Mouse (Mus musculus): ENCODE measurements around the gene Etfdh.

Gene Etfdh

DNA sequence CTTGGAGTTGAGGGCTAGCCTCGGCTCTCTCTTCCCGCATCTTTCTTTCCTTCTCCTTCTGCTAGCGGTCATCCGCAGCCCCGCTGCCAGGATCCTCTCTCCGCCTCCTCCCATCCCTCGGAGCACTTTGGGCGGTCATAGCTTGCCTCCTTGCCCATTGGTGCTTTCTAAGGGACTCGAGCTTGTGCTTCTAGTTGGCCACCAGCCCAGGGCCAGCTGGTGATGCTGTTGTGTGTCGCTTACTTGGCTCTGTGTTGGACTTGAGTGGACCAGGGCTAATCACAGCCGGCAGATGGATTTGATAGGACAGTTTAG lies at the start of gene Etfdh:
Gene Etfdh, minus strand, starts transcription at position 85 of the 315 bp plus-strand sequence.
- DNase-seq (ENCODE audit: low spot score in 2 of 2), result peak in 1 of 2 experiments; percentile 27

DNA sequence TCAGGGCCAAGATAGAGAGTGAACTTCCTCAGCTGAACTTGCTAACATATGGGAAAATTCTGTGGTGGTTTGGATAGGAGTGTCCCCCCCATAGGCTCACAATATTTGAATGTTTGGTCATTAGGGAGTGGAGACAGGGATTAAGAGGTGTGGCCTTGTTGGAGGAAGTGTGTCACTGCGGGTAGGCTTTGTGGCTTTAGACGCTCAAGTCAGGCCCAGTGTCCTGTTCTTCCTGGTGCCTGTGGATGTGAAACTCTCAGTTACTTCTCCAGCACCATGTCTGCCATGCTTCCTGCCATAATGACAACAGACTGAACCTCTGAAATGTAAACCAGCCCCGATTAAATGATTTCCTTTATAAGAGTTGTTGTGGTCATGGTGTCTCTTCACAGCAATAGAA lies 47.1 kb upstream of the Etfdh start:
- no peak for DNase-seq (ENCODE audit: low spot score in 2 of 2)

DNA sequence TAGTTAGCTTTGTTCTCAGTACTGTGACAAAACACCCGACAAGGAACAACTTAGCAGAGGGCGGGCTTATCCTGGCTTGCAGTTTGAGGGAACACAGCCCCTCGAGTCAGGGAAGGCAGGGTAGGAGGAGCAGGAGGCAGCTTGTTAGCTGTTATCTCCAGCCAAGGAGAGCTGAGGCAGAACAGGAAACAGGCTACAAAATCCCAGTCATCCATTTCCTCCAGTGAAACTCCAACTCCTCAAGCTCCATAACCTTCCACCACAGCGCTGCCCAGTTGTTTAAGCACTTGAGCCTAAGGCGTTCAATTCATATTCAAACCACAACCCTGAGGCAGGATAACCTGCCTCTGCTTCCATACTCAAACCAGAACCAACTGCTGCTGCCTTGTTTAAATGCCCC lies 45.3 kb upstream of the Etfdh start:
- no peak for DNase-seq (ENCODE audit: low spot score in 2 of 2)

DNA sequence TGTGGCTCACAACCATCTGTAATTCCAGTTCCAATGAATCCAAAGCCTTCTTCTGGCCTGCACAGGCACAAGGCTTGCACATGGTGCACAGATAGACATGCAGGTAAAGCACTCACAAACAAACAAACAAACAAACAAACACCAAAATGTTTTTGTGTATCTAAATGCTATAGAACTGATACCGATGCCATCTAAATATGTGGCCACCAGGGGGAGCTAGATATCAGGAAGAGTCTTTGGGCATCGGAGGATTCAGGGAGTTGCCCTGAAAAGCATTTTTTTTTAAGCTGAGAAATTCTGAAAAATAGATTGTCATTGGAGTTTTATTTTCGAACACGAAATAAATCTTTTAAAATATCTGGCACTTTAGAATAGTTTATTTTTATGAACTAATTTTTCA lies 43.8 kb upstream of the Etfdh start:
- DNase-seq (ENCODE audit: low spot score in 2 of 2), result peak; percentile 67 to 84

DNA sequence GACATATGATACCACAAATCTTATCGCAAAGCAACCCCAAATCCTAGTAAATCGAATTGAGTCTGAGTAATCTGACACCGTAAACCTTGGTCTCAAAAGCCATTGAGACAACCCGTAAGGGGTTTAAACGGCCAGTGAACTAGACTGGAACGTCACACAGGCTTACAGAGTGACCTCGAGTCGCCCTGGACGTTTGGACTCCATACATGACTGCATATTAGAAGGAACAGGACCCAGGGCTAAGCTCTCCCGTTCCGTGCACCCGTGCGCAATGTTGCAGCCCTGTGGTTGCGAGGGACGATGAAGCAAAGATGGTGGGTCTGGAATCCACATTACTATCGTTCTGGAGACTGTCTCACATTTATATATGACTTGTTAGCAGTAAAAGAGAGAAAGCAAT lies 42.9 kb upstream of the Etfdh start:
- no peak for DNase-seq (ENCODE audit: low spot score in 2 of 2)

DNA sequence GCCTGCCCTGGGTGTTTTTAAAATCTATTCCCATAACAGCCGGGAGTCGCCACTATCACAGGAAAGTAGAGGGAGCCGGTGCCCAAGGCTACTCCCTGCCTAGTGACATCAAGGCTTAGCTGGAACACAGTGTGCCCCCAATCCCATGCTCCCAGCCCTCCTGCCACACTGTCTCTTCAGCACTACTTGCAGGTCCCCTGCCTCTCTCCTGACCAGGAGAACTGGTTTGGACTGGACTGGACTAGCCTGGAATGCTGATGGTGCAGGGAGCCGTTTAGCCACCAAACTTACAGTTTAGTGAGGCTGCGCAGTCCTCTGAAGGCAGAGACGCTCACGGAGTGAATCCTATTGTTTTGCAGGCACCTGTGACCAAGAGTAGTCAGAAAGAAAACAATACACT lies 41.3 kb upstream of the Etfdh start:
- DNase-seq (ENCODE audit: low spot score in 2 of 2), result no peak

DNA sequence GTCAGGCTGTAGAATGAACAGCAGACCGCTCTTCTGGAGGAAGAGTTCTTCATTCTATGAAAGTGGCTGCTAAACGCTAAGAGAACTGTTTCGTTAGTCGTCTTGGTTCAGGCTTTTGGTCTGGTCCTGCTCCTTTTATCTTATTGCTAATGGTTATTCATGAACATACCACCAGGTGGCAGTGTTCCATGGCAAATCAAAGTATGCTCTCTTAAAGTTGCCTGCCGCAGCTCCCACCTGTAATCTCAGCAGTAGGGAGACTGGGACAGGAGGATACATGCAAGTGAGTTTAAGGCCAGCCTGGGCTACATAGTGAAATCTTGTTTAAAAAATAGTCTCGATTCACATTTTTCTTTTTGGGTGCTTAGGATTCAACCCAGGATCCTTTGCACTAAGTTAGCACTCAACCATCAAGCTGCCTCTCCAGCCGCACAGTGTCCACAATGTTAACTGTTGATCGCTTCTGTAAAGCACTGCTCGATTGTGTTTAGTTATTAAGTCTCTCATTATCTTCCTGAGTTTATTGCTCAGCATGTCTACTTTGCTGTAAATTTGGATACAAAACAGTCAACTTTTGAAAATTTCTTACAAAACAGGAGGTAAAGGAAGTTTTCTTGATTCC lies 35.6 kb upstream of the Etfdh start:
- DNase-seq (ENCODE audit: low spot score in 2 of 2), result peak; percentile 55 to 70

DNA sequence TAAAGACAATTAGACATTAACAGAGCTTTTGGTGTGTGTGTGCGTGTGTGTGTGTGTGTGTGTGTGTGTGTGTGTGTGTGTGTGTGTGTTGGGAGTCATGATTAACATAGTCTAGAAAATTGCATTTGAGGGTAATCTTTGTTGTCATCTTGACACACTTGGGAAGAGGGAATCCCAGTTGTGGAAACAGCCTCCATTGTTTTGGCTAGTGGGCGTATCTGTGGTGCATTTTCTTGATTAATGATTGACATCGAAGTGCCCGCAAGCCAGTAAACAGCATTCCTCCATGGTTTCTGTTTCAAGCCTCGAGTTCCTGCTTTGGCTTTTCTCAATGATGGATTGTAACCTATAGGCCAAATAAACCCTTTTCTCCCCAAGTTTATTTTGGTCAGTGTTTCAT lies 27.4 kb upstream of the Etfdh start:
- DNase-seq (ENCODE audit: low spot score in 2 of 2), result no peak

DNA sequence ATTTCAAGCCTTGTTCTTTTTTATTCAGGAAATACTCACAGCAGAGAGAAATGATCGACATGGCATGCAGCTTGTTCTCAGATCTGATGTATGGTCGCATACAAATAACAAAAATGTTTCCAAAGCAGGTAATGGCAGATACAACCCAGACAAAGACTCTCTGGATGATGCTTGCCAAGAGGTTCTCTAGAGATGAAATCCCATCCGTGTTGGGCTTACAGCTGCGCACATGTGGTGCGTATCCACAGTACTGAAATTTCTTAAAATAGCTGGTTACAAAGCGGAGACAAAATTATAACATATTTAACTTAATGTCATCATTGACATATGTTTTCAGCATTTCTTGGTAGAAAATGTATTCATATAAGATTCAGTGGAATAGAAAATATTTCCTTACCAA lies 22.8 kb upstream of the Etfdh start:
- DNase-seq (ENCODE audit: low spot score in 2 of 2), result no peak

DNA sequence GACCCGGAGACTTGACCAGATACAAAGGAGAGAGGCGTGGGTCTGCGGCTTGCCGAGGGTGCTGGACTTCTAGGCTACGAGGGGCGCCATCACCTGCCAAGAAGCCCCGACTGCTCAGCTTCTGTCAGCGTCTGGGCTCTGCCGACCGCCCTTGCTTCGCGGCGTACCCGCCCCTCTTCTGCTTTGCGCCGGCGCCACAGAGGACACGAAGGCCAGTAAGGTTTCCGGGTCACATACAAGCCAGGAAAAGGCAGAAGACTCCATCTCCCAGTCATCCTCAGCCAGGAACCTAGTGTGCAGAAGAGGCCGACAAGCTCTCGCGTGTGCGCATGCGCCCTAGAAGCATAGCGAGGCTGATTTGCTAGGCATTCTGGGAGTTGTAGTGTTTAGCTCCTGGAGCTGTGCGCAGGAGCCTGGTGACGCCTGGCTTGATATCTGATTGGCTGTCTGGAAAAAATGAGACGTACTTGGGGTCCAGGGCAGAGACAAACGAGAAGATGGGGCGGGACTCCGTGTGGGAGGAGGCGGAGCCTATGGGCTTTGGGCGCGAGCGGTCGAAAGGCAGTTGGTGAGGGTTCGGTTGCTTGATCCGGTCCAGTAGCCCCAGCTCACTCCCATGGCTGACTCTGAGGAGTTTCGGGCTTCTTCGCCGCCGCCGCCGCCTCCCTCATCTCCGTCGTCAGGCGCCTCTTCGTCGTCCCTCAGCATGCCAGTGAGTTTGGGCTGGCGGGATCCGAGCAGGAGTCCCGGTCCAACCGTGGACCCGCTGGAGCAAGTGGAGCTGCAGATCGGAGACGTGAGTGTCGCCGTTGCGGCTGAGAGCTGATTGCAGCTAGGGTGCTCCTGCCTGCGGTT lies 512 bp downstream of the Etfdh start, which contains the start of gene 4930579G24Rik:
Gene 4930579G24Rik, plus strand, starts transcription at position 519 of the 855 bp plus-strand sequence.
- DNase-seq (ENCODE audit: low spot score in 2 of 2), result peak; percentile 95 to 97

DNA sequence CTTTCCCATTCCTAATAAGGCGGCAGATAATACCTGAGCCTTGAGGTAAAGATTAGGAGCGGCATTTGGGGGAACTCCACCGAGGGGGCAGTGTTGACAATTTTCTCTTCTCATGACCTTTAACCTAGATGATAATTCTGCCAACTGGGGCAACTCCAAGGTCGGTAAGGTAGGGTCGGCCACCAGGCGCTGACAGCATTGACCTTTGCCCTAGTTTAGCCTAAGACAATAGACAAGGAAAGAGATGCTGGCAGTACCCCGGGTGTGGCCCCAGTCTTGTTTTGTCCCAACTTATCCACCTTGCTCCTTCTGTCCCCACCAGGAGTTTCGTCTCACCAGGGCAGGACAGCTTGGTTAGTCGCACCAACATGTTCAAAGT lies 1.1 kb downstream of the Etfdh start:
- DNase-seq (ENCODE audit: low spot score in 2 of 2), result no peak

DNA sequence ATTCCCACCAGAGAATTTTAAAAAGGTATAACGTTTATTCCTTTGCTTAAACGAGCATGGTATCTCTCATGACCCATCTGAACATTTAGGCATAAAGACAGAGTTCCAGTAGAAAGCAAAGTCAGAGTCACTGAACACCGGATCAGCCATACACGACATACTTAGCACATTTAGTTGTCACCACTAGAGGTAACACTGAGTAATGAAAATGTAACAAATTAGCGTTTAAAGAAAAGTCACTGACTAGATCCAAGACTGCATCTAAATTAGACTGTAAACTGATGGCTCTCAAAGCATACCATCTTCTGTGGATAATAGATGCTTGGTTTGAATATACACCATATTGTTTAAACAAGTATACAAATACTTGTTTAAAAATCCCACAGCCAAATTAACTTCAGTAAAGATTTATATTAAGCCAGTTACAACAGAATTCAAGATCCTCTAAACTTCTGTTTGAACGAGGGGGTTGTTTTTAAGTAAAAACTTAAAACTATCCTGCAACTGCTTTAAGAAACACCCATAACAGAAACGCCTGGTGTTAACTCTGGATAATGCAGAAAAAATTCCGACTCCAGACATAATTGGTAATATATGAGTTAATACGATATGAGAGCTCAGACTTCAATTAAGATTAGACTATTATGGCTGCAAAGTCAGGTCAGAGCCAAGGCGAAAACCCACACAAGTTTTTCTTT lies 1.7 kb downstream of the Etfdh start:
- no peak for DNase-seq (ENCODE audit: low spot score in 2 of 2)

DNA sequence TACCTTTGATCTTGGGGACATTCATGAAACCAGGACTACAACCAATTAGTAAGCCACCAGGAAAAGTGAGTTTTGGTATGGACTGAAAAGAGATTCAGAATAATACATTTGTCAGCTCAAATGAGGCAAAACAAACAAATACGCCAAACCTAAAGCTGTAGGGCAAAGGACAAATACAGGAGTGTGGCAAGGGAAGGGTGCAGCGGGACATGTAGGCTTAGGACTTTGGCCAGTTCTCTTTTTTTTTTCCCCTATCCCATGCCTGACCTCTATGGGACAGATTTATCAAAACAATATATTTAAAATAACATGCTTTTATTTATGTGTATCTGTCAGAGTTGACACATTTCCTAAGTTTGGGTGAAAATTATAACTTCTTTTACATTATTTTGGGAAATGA lies 19.4 kb downstream of the Etfdh start:
- DNase-seq (ENCODE audit: low spot score in 2 of 2), result no peak

DNA sequence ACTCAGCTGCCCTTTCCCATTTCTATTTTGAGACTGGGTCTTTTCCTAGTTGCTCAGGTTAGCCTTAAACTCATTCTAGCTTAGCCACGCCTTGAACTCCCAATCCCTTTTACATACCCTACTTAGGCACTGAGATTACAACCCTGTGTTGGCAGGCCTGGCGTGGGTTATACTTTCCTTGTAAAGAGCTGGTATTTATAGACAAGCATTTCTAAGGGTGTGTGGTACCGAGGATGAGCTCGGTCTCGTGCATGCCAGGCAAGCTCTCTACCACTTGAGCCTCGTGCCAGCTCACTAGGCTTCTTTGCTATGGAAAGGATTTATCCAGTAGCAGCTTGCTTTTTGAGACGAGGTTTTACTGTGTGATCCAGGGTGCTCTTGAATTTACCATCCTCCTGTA lies 33.8 kb downstream of the Etfdh start:
- no peak for DNase-seq (ENCODE audit: low spot score in 2 of 2)

DNA sequence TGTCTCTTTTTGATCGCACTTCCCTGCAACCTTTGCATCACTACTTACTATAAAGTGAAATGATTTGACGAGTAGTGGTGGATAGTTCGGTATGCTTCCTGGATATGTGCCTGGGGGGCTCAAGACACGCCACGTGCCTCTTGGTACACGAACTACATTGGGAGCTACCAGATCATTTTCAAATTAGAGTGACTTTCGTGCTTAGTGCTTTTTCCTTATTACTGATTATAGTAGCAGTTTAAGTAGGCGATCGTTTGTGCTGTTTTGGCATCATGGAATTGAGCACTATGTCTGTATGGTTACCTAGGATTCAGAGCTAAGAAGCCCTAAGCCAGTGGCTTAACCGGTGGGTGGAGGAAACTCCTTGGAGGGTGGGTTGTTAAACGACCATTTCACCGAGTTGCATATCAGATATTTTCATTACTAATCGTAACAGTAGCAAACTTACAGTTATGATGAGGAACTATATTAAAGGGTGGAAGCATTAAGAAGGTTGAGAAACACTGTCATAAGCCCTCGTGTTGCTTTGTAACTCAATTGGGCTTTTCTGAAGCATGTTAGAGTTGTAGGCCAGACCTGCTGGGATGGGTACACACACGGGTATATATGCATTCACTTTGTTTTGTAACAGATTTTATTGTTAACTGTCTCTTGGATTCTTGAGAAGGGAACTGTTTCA lies 37.4 kb downstream of the Etfdh start:
- peak in 1 of 2 experiments; percentile 14 for DNase-seq (ENCODE audit: low spot score in 2 of 2)

DNA sequence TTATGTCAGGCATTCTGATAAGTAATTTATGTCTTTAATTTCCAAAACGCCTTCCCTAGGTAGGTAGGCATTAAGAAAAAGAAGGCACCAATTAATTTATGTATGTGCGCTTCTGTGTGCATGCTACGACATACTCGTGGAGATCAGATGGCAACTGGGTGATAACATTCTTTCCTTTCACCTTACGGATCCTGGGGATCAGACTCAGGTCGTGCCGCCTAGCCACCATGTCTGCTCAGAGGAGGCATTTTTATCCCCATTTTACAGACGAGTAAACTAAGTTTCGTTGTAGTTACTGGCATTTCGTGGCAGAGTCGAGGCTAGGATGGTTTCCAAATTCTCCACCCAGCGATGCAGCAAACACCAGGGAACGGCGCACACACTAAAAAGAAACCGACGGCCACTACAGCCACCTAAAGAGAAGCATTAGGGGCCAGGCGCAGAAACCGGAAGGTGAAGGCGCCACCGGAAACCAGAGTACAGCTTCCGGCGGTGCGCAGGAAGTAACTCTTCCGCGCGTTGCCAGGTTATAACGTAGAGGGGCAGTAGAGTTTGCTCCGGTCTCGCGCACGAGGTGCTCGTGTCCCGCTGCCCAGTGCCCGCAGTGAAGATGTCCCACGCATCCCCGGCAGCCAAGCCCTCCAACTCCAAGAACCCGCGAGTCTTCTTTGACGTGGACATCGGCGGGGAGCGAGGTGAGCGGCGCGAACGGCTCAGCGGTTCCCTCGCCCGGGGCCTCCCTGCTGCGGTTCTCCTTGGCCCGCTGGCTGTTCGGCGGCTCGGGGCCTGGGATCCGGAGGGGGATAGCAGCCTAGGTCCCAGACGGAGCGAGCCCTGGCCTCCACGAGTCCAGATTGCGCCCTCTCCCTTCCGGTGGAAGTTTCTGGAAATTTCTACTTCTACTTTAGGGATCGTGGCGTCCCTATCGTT lies 38.2 kb downstream of the Etfdh start, which contains the start of gene Ppid:
Gene Ppid, plus strand, starts transcription at position 480 of the 930 bp plus-strand sequence.
- DNase-seq (ENCODE audit: low spot score in 2 of 2), result peak; percentile 77 to 80

DNA sequence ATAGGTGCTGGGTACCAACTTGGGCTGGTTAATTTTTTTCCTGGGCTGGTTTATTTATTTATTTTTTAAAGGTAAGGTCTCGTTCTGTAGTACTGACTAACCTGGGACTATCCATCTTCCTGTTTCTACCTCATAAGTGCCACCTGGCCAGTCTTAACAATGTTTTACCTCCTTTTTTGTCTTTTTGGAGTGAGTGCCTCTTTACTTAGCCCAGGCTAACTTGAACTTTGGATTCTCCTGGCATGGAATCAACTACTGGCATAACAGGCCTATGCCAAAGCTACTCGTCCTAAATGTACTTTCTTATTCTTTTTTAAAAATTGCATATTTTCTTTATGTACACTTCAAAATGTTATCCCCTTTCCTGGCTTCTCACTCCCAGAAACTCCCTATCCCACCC lies 39.6 kb downstream of the Etfdh start:
- DNase-seq (ENCODE audit: low spot score in 2 of 2), result no peak

DNA sequence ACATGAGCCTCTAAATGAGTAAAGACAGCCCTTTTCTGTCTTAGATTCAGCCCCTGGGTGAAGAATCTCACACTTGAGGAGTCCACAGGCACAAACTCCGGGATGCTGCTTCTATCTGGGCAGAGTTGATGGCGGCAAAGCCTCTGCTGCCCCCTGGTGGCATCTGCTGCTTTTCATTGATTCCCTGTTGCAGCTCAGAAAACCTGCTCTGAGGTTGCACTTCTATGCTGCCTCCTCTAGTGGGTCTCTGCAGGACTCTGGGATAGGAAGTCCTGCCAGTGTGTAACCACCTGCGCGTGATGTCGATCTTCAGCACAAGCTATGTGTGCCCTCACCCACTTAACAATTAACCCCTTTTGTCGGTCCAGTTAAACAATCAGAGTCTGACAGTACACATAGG lies 42.5 kb downstream of the Etfdh start:
- DNase-seq (ENCODE audit: low spot score in 2 of 2), result peak; percentile 94 to 97

DNA sequence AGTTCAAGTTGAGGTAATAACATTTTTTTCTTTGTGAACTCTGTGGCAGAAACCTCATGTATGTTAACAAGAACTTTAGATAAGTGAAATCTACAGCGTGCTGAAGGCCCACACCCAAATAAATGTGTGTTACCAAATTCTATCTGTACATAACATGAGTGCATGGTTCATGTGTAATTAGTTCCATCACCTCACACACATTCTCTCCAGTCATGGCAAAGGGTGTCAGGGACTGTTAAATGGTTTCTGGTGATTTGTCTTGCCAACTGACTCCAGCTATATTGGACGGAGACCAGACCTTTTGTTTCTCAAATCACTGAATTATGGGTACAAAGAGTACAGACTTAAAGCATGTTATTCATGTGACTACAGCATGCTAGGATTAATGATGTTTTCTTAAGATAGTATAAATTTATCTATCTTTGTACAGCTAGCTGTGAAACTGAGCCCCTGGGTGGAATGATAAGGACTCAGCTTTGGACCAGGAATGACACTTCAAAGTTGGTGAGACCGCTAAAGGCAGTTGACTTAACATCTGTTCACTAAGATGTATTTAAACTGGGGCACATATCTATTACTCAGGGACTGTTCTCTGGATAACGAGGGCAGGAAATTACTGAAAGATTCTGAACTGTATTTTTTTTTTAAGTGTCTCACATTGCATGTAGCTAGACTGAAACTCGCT lies 49.3 kb downstream of the Etfdh start:
- no peak for DNase-seq (ENCODE audit: low spot score in 2 of 2)

DNA sequence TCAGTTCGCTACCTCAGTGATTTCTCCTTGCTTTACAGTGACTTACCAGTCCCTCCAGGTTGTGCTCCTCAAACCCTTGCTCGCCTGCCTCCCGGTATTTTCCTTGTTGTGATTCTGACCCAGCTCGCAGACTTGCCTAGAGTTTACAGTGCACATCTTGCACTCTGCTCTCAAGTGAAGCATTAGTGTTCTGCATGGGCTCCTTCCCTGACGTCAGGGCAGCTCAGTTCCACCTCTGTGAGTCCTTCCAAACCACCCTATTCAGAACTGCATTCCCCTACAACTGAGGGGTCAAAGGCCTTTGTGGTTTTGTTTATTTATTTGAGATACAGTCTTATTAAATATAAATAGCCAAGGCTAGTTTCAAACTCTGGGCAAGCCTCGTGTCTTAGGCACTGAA lies 51.1 kb downstream of the Etfdh start:
- DNase-seq (ENCODE audit: low spot score in 2 of 2), result no peak

DNA sequence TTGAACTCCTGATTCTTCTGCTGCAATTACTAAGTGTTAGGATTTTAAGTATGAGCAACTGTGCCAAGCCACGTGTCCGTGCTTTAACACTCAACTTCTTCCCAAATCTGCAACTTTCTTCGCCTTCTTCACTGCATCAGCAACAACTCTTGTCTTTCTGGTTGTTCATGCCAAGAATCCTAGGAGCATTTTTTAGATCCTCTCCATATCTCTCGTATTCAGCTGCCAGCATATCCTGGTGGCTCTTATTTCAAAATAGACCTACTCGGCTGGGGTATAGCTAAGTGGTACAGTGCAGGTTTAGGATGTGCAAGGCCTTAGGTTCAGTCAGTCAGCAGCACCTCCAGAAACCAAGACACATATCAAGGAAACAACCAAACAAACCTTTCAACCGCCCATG lies 51.7 kb downstream of the Etfdh start:
- DNase-seq (ENCODE audit: low spot score in 2 of 2), result no peak
